Mouse (Mus musculus) lung, postnatal 0 days (tissue): ENCODE data around the gene Tmem203. TPM values are rescaled to one million over a fixed set of nuclear protein-coding genes. Genes with fewer than 3 reads are reported as not detected.

Experiments
- ATAC-seq: fragments of 200-750 bp; cut with Nextera tagmentation; 2 replicates; pipeline ENCODE4 v1.8.0; 2017; ENCODE audit warnings: moderate library complexity
- DNase-seq: peaks from one replicate; pipeline ENCODE4 v3.0.0-alpha.2; 2016; ENCODE audit warnings: low spot score
- H3K27ac ChIP-seq: fragments of 300-500 bp; sonication (generic); 2 replicates; pipeline ENCODE4 v1.5.1; 2014; ENCODE audit warnings: antibody characterized with exemption, mild to moderate bottlenecking, low read length, mixed read lengths
- H3K27me3 ChIP-seq: fragments of 300-500 bp; sonication (generic); replicated peaks from 2 replicates; pipeline ENCODE4 v1.6.1; 2014; ENCODE audit warnings: low read length, mixed read lengths; ENCODE audit not compliant: insufficient read depth
- H3K36me3 ChIP-seq: fragments of 300-500 bp; sonication (generic); 2 replicates; pipeline ENCODE4 v1.6.1; 2014; ENCODE audit warnings: low read length, mixed read lengths; ENCODE audit not compliant: insufficient read depth
- H3K4me1 ChIP-seq: fragments of 300-500 bp; sonication (generic); 2 replicates; pipeline ENCODE4 v1.6.1; 2014; ENCODE audit warnings: antibody characterized with exemption, low read depth, low read length, mixed read lengths; ENCODE audit not compliant: insufficient read depth
- H3K4me2 ChIP-seq: fragments of 300-500 bp; sonication (generic); replicated peaks from 2 replicates; pipeline ENCODE4 v1.6.1; 2014; ENCODE audit warnings: low read depth, mild to moderate bottlenecking, low read length, moderate library complexity, mixed read lengths
- H3K4me3 ChIP-seq: fragments of 300-500 bp; sonication (generic); 2 replicates; pipeline ENCODE4 v1.5.1; 2014; ENCODE audit warnings: low read depth, low read length
- H3K9ac ChIP-seq: fragments of 300-500 bp; sonication (generic); replicated peaks from 2 replicates; pipeline ENCODE4 v1.6.1; 2014; ENCODE audit warnings: low read depth, mild to moderate bottlenecking
- H3K9me3 ChIP-seq: fragments of 300-500 bp; sonication (generic); 2 replicates; pipeline ENCODE4 v1.6.1; 2016; ENCODE audit warnings: low read length, mixed read lengths
- CTCF ChIP-seq: IDR thresholded peaks from 2 replicates; pipeline ENCODE4 v1.5.1; 2016; ENCODE audit warnings: antibody characterized with exemption, mild to moderate bottlenecking
- EP300 ChIP-seq: IDR thresholded peaks from 2 replicates; pipeline ENCODE4 v1.6.1; 2016; ENCODE audit warnings: antibody characterized with exemption, mild to moderate bottlenecking, control low read depth
- WGBS: fragments of 180-500 bp; shearing (Covaris S2); extraction: QIAGEN DNeasy Blood & Tissue Kit; methylation state at CpG from one replicate; pipeline ENCODE4 v1.1.7; 2014; 5-methylcytosine and 5-hydroxymethylcytosine counted together
- polyA plus RNA-seq: library from polyadenylated mRNA; unstranded; fragments of >200 nt; fragmentation: Nextera tagmentation; extraction: Ambion mirVana; gene quantifications from 2 replicates; pipeline ENCODE4 v1.2.1, GENCODE M21; 2015

Gene Tmem203
- polyA plus RNA-seq, 1 experiment from 2014 or later, result 44.9 TPM

GRCm38 (mm10) chr2:25237522-25237921 is 17.7 kb upstream of the Tmem203 start:
- Histone ChIP-seq H3K27me3 (peaks cover 8% of the 10 kb centered on the region; the same call in 1 of the 2 replicates), H3K4me2 (no peak overlapping the region), H3K4me1 (peaks cover 11% of the 10 kb centered on the region), H3K36me3 (no peaks in the 10 kb centered on the region), H3K9ac (no peak overlapping the region), H3K9me3 (no peaks in the 10 kb centered on the region), H3K27ac (peak overlapping the region; percentile 69), H3K4me3 (no peak overlapping the region)
- 30% methylated on average over 4 of the region's 4 CpGs for WGBS
- TF ChIP-seq CTCF, result no peak
- TF ChIP-seq EP300, result peak; percentile 25; the same call in 1 of the 2 replicates
- DNase-seq (peak; percentile 81), ATAC-seq (peak; percentile 56)

- Histone ChIP-seq H3K9me3 (no peaks in the 10 kb centered on the region), H3K27me3 (peaks cover 9% of the 10 kb centered on the region; the same call in 1 of the 2 replicates), H3K36me3 (no peaks in the 10 kb centered on the region), H3K4me2 (no peak overlapping the region), H3K4me1 (peaks cover 11% of the 10 kb centered on the region), H3K27ac (peak overlapping the region; percentile 69), H3K9ac (no peak overlapping the region), H3K4me3 (no peak overlapping the region)
- TF ChIP-seq EP300 (no peak; the same call in 1 of the 2 replicates), CTCF (no peak)
- ATAC-seq (peak; percentile 43), DNase-seq (peak; percentile 70)
These were observed 17.1 kb upstream of the Tmem203 start for GRCm38 (mm10) chr2:25238106-25238505.

- Histone ChIP-seq H3K9ac (no peak overlapping the region), H3K36me3 (no peaks in the 10 kb centered on the region), H3K27ac (no peak overlapping the region), H3K4me2 (no peak overlapping the region), H3K4me1 (peaks cover 11% of the 10 kb centered on the region), H3K4me3 (no peak overlapping the region), H3K27me3 (peaks cover 9% of the 10 kb centered on the region; the same call in 1 of the 2 replicates), H3K9me3 (no peaks in the 10 kb centered on the region)
- no peak for TF ChIP-seq CTCF
- no peak for TF ChIP-seq EP300
- DNase-seq, result no peak
- ATAC-seq, result no peak
- 77% methylated on average over 3 of the region's 3 CpGs for WGBS
These were observed 15.5 kb upstream of the Tmem203 start for GRCm38 (mm10) chr2:25239766-25240165.

GRCm38 (mm10) chr2:25240310-25240709 is 14.9 kb upstream of the Tmem203 start:
- H3K27ac ChIP-seq, result no peak overlapping the region
- H3K27me3 ChIP-seq, result peaks cover 9% of the 10 kb centered on the region; the same call in 1 of the 2 replicates
- peak overlapping the region; percentile 79 for H3K4me2 ChIP-seq
- H3K9me3 ChIP-seq, result no peaks in the 10 kb centered on the region
- peaks cover 11% of the 10 kb centered on the region for H3K4me1 ChIP-seq
- H3K36me3 ChIP-seq, result no peaks in the 10 kb centered on the region
- DNase-seq (no peak), ATAC-seq (no peak)
- WGBS, result 46% methylated on average over 8 of the region's 8 CpGs
- H3K4me3 ChIP-seq, result no peak overlapping the region
- TF ChIP-seq EP300 (no peak), CTCF (no peak)
- H3K9ac ChIP-seq, result no peak overlapping the region

GRCm38 (mm10) chr2:25240723-25241437 is 14.4 kb upstream of the Tmem203 start:
- 2% methylated on average over 29 of the region's 29 CpGs for WGBS
- no peak; the same call in 1 of the 2 replicates for TF ChIP-seq CTCF
- TF ChIP-seq EP300, result no peak; the same call in 1 of the 2 replicates
- DNase-seq (peak; percentile 88), ATAC-seq (peak; percentile 85)
- Histone ChIP-seq H3K4me1 (peaks cover 11% of the 10 kb centered on the region), H3K4me3 (peak overlapping the region; percentile 44), H3K9ac (no peak overlapping the region), H3K9me3 (no peaks in the 10 kb centered on the region), H3K27ac (peak overlapping the region; percentile 16; the same call in 1 of the 2 replicates), H3K36me3 (no peaks in the 10 kb centered on the region), H3K4me2 (peak overlapping the region; percentile 79), H3K27me3 (peaks cover 9% of the 10 kb centered on the region; the same call in 1 of the 2 replicates)

GRCm38 (mm10) chr2:25241438-25241775 is 13.8 kb upstream of the Tmem203 start:
- Histone ChIP-seq H3K36me3 (no peaks in the 10 kb centered on the region), H3K4me3 (peak overlapping the region; percentile 44; the same call in 1 of the 2 replicates), H3K4me2 (peak overlapping the region; percentile 79), H3K9ac (no peak overlapping the region), H3K9me3 (no peaks in the 10 kb centered on the region), H3K27me3 (peaks cover 9% of the 10 kb centered on the region; the same call in 1 of the 2 replicates), H3K27ac (peak overlapping the region; percentile 16; the same call in 1 of the 2 replicates), H3K4me1 (peaks cover 11% of the 10 kb centered on the region)
- 12% methylated on average over 6 of the region's 6 CpGs for WGBS
- TF ChIP-seq CTCF (no peak), EP300 (0 out of 2 replicates have a peak, but pooled peaks have one; percentile 26)
- DNase-seq (peak; percentile 51), ATAC-seq (peak; percentile 32)
